Mouse (Mus musculus) heart, postnatal 36 days (tissue): ENCODE measurements at regions not wholly inside any gene's neighbourhood (a gene's known extent, or its start where the extent isn't known, plus 50 kb on each side); places are given as distances from the start of the nearest gene placed in this dataset.
"Not testable (repeated sequence)": the region's sequence is repeated elsewhere in the genome, so short reads cannot be mapped to it uniquely, and the experiment has no call there.

Source experiments
- DNase-seq, 2 experiments: peaks; one replicate each; pipeline ENCODE4 v3.0.0; 2021 to 2022
- intact Hi-C: fragments of 180-260 bp; cut with DNase I; formaldehyde crosslinking; loops from one replicate; pipeline ENCODE4 v1.15.1; 2025

DNA sequence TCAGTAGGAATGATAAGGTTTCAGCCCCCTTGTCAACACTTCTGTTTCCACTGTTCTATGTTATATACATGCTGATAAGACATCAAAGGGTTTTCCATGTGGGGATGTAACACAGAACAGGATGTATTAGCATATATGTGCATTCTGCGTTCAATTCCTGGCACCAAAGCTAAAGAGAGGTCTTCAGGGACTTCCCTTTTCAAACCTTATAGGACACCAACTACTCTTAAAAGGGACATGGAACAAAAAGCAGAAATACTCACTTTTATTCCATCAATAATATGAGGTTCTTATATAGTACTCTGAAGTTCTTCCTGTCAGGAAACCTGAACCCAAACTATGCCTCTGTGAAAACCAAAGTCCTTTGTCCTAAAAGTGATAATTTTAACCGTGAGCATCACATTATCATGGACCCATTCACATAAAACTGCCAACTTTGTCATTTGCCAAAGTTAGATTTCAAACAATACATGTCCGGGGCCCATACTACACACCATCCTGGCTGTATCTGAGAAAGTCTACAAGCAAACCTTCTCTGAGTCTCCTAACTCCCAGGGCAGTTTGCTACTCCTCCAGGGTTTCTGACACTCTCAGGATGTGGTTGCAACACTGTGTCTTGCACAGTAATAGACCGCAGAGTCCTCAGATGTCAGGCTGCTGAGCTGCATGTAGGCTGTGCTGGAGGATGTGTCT is 928.2 kb upstream of the Zfp386 start:
- intact Hi-C loops, DNase-seq: not testable (repeated sequence)

DNA sequence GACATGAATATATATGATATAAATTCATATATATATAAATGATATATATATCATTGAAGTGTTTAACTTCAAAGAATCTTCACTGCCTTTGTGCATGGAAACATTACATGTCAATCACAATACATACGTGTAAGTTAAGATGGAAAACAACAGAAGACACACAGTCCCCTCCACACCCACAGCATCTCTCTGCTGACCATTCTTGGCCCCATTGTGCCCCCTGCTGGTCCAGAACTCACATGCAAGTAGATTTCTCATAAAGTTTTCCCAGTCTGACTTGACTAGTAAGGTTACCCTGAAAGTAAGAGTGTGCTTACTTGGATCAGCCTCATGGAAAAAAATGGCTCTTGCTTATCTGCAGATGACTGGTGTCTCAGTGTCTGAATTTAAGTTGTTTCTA is 926.3 kb upstream of the Zfp386 start:
- intact Hi-C loops = no loop called here
- no peak for DNase-seq

DNA sequence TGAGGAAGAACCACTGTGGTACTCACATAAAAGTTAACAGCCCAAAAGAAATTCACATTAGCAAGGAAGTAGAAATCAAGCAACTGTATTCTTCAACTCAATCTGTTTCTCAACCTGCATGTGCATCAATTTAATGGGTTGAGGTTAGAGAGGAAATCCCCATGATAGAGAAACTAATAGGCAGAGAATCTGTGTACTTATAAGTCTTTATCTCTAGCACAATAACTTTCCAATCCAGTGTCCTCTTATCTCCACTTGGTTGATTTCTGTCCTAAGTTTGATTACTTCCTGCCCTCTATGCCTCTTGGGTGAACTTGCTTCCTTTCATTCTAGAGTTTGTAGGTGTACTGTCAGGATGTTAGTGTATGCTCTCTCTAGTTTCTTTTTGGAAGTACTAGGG is 925.6 kb upstream of the Zfp386 start:
- DNase-seq = no peak
- intact Hi-C loops = no loop called here

DNA sequence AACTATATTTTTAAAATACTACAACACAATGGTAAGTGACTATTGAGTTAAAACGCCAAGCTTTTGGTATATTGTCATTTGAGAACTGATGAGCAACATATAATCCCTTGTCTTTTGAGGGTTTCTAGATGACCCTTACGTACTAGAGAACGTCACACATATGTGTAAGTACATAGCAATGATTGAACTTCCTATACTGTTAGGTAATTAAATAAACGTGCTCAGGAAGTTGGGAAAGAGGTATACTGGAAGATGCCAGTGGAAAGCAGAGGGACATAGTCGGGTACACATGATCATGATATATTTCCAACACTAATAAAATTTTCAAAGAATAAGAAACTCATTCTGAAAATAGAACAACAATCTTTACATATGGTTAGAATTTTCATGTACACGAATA is 914.6 kb upstream of the Zfp386 start:
- intact Hi-C loops, DNase-seq: not testable (repeated sequence)

DNA sequence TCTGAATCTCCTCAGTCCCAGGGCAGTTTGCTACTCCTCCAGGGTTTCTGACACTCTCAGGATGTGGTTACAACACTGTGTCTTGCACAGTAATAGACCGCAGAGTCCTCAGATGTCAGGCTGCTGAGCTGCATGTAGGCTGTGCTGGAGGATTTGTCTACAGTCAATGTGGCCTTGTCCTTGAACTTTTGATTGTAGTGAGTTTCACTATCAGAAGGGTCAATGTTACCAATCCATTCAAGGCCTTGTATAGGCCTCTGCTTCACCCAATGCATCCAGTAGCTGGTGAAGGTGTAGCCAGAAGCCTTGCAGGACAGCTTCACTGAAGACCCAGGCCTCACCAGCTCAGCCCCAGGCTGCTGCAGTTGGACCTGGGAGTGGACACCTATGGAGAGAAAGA is 902.1 kb upstream of the Zfp386 start:
- DNase-seq, intact Hi-C loops: not testable (repeated sequence)

DNA sequence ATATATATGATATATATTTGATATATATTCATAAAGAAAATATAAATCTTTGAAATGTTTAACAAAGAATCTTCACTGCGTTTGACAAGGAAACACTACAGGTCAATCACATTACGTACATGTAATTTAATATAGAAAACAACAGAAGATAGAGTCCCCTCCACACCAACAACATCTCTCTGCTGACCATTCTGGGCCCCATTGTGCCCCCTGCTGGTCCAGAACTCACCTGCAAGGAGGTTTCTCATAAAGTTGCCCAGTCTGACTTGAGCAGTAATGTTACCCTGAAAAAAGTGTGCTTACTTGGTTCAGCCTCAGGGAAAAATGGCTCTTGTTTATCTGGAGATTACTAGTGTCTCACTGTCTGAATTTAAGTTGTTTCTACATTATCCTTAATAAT is 901.1 kb upstream of the Zfp386 start:
- intact Hi-C loops = not testable (repeated sequence)

DNA sequence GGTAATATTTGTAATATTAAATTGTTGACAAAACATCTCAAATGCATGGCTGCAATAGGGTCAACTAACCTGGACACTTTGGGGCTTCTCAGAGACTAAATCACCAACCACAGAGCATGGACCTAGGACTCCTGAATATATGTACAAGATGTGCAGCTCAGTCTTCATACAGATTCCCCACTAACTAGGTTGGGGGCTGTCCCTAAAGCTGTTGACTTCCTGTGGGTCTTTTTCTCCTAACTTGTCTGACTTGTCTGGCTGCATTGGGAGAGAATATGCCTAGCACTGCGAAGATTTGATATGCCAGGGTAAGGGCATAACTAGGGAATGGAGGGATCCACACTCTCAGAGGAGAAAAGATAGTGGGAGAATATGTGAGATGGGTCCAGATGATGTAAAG is 895.6 kb upstream of the Zfp386 start:
- intact Hi-C loops = not testable (repeated sequence)

More for the DNA sequence above, 901.1 kb upstream of the Zfp386 start:
- not testable (repeated sequence) for DNase-seq

DNA sequence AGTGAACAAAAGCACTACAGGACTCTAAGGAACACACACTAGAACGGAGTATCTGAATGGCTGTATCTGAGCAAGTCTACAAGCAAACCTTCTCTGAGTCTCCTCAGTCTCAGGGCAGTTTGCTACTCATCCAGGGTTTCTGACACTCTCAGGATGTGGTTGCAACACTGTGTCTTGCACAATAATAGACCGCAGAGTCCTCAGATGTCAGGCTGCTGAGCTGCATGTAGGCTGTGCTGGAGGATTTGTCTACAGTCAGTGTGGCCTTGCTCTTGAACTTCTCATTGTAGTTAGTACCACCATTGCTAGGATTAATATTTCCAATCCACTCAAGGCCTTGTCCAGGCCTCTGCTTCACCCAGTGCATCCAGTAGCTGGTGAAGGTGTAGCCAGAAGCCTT is 889.3 kb upstream of the Zfp386 start:
- DNase-seq, intact Hi-C loops: not testable (repeated sequence)

More for the DNA sequence above, 895.6 kb upstream of the Zfp386 start:
- DNase-seq = not testable (repeated sequence)

DNA sequence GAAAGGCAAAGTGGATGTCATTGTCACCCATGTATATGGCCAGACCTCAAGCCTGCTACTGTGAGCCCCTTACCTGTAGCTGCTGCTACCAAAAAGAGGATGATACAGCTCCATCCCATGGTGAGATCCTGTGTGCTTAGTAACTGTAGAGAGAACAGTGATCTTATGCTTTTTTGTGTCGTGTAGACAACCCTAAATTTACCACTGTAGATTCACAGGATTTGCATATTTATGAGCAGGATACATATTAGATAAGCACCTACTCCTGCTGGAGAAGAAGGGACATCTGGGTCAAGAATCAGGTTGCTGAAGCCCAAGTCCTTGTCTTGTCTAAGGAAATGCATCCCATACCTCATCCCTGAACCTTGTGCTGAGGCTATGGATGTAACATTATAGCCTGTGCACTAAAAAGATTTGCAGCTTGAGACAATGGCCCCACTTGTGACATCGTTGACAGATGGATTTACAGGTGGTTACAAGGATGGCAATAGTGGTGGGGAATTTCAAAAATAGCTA is 888.7 kb upstream of the Zfp386 start:
- intact Hi-C loops, DNase-seq: not testable (repeated sequence)

DNA sequence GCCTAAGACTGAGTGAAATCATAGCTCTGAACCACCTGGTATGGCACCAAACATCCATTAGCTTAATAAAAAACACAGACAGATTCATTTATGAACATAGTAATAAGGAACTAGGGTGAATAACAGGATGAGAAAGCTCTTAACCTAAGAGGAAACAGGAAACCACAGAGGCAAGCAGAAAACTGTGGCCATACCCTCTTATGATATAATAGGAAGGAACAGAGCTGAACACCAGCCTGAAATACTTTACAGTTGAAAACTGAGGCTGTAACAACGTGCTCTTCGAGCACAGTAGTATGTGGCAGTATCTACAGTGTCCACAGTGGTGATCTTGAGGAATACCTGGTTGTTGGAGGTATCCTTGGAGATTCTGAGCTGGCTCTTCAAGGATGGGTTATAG is 882.0 kb upstream of the Zfp386 start:
- DNase-seq, intact Hi-C loops: not testable (repeated sequence)

DNA sequence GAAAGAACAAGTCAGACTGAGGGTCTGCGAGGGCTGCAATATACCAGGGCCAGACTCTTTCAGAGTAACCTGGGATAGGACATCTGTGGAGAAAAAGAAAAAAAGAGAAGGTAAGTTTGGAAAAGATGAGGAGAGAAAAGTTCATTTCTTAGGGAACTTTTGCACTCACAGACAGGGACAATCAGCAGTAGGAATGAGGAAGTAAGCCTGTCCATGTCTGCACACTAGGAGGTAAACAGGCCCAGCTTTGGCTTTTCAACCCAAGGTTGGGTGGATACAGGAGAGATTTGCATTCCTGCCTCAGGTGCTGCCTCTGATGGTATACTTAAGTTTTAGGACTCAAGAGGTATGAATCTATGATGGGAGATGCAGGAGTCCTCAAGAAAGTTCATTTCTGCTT is 881.5 kb upstream of the Zfp386 start:
- DNase-seq, intact Hi-C loops: not testable (repeated sequence)

DNA sequence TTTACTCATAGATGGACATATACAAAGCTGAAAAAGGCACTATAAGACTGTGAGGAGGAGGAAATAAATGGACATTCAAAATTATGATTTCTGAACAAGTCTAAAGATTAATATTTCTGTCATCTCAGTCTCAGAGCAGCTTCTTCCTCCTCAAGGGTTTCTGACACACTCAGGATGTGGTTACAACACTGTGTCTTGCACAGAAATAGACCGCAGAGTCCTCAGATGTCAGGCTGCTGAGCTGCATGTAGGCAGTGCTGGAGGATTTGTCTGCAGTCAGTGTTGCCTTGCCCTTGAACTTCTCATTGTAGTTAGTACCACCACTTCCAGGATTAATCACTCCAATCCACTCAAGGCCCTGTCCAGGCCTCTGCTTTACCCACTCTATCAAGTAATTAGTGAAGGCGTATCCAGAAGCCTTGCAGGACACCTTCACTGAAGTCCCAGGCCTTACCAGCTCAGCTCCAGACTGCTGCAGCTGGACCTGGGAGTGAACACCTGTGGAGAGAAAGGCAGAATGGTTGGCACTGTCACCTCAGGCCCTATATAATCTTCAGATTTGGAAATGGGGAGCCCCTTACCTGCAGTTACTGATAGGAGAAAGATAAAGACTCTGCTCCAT is 853.9 kb upstream of the Zfp386 start:
- peak in 1 of 2 experiments; percentile 1 for DNase-seq
- intact Hi-C loops = no loop called here

DNA sequence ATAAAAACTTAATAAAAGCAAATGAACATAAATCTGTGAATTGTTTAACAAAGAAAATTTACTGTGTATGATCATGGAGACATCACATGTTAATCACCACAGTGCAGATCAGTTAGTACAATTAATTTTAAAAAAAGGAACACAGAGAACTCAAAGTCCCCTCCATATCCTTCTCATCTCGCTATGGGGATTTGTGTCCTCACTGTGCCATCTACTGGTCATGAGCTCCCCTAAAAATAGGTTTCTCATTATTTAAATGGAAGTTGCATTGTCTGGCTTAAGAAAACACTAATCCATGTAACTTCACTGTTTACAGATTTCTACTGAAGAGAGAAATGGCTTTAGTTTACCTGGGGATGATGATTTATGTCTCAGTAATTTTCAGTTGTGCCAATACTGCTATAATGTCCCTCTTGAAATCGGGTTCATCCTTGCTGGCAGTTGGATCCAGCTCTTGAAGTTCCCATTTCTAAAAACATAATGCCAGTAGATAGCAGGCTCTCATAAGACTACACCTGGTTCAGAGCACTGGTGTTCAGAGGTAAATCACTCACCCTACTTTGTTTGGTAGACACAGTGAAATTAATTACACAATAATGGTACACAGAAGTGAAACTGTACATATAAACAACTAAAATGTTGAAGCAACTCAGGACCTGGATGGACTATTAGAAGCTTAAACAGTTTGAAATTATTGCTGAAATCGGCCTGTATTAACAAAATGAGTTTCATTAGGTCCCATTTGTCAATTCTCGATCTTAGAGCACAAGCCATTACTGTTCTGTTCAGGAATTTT is 850.0 kb upstream of the Zfp386 start:
- intact Hi-C loops = no loop called here

DNA sequence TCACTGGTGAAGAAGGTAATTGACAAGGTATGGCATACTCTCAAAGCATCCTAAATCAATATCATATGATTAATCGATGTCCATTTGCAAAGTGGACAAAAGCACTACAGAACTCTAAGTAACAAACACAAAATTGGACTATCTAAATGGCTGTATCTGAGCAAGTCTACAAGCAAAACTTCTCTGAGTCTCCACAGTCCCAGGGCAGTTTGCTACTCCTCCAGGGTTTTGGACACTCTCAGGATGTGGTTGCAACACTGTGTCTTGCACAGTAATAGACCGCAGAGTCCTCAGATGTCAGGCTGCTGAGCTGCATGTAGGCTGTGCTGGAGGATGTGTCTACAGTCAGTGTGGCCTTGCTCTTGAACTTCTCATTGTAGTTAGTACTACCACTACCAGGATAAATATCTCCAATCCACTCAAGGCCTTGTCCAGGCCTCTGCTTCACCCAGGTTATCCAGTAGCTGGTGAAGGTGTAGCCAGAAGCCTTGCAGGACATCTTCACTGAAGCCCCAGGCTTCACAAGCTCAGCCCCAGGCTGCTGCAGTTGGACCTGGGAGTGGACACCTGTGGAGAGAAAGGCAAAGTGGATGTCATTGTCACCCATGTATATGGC is 839.6 kb upstream of the Zfp386 start:
- intact Hi-C loops, DNase-seq: not testable (repeated sequence)

More for the DNA sequence above, 850.0 kb upstream of the Zfp386 start:
- DNase-seq = no peak

DNA sequence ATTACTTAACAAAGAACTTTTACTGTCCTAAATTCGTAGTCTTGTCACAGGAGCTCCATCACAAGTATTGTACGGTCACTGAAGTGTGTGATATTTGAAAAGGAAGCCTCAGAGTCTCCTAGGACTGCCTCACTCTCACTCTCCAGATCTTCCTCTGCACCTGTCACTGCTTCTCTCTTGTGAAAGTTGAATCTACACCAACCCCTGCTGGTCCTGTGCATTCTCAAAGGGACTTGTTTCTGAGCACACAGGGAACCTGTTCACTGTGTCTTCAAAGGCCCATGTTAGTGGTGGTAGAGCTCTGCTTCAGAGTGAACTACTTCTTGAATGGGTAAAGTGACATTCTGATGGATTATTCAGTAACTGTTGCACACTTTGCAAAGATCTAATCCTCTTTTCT is 824.9 kb upstream of the Zfp386 start:
- no peak for DNase-seq
- intact Hi-C loops = no loop called here

DNA sequence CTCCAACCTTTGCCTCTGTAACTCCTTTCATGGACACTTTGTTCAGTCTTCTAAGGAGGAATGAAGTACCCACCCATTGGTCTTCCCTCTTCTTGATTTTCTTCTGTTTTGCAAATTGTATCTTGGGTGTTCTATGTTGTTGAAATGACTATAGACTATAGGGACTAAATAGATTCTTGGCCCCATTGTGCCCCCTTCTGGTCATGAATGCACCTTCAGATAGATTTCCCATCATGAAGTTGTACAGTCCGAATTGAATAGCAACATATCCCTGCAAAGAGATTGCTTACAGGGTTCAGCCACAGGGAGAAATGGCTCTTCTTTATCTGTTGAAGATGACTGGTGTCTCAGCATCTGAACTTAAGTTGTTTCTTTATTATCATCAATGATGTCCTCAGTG is 817.6 kb upstream of the Zfp386 start:
- intact Hi-C loops = no loop called here

DNA sequence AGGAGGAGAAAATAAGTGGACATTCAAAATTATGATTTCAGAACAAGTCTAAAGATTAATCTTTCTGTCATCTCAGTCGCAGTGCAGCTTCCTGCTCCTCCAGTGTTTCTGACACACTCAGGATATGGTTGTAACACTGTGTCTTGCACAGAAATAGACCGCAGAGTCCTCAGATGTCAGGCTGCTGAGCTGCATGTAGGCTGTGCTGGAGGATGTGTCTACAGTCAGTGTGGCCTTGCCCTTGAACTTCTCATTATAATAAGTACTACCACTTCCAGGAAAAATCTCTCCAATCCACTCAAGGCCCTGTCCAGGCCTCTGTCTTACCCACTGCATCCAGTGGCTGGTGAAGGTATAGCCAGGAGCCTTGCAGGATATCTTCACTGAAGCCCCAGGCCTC is 804.9 kb upstream of the Zfp386 start:
- intact Hi-C loops = not testable (repeated sequence)

More for the DNA sequence above, 817.6 kb upstream of the Zfp386 start:
- DNase-seq = no peak

DNA sequence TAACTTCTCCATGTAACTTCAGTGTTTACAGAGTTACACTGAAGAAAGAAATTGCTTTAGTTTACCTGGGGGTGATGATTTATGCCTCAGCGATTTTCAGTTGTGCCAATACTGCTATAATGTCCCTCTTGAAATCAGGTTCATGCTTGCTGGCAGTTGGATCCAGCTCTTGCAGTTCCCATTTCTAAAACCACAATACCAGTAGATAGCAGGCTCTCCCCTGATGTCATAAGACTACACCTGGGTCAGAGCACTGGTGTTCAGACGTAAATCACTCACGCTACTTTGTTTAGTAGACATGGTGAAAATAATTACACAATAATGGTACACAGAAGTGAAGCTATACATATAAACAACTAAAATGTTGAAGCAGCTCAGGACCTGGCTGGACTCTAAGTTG is 800.2 kb upstream of the Zfp386 start:
- DNase-seq, intact Hi-C loops: not testable (repeated sequence)

More for the DNA sequence above, 804.9 kb upstream of the Zfp386 start:
- DNase-seq = not testable (repeated sequence)

DNA sequence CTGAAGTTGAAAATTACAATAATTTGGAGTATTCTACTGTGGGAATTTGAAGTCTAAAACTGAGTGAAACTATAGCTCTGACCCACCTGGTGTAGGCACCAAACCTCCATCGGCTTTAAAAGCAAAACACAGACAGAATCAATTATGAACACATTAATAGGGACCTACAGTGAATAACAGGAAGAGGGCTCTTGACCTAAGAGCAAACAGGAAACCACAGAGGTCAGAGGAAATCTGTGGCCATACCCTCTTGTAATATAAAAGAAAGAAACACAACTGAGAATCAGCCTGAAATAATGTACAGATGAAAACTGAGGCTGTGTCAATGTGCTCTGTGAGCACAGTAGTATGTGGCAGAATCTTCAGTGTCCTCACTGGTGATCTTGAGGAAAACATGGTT is 789.7 kb upstream of the Zfp386 start:
- intact Hi-C loops = no loop called here
- no peak for DNase-seq

DNA sequence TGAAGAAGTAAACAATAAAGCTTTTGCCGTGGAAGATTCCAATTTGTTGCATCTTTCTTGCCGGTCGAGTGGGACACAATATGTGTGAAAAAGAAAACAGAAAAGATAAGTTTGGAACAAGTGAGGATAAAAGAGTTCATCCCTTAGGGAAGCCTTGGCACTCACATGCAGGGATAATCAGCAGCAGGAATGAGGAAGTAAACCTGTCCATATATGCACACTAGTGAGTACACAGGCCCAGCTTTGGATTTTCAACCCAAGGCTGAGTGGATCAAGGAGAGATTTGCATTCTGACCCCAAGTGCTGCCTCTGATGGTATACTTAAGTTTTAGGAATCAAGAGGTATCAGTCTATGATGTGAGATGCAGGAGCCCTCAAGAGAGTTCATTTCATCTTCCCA is 788.8 kb upstream of the Zfp386 start:
- no peak for DNase-seq
- intact Hi-C loops = no loop called here

DNA sequence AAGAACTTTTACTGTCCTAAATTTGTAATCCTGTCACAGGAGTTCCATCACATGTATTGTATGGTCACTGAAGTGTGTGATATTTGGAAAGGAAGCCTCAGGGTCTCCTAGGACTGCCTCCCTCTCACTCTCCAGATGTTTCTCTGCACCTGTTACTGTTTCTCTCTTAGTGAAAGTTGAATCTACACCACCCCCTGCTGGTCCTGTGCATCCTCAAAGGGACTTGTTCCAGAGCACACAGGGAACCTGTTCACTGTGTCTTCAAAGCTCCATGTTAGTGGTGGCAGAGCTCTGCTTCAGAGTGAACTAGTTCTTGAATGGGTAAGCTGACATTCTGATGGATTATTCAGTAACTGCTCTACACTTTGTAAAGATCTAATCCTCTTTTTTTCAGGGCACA is 785.1 kb upstream of the Zfp386 start:
- intact Hi-C loops, DNase-seq: not testable (repeated sequence)
